Mouse (Mus musculus) intestine, embryonic 16.5 days (tissue): ENCODE data around the gene Ifit3. TPM values are rescaled to one million over a fixed set of nuclear protein-coding genes. Genes with fewer than 3 reads are reported as not detected.
"Not testable (repeated sequence)": the region's sequence is repeated elsewhere in the genome, so short reads cannot be mapped to it uniquely, and the experiment has no call there.

Source experiments
- ATAC-seq: fragments of 200-750 bp; cut with Nextera tagmentation; 2 replicates; pipeline ENCODE4 v1.8.0; 2017; ENCODE audit warnings: moderate TSS enrichment, moderate library complexity
- H3K27ac ChIP-seq: fragments of 300-500 bp; sonication (generic); 2 replicates; pipeline ENCODE4 v1.5.1; 2014; ENCODE audit warnings: mild to moderate bottlenecking, low read length
- H3K27me3 ChIP-seq: fragments of 300-500 bp; sonication (generic); replicated peaks from 2 replicates; pipeline ENCODE4 v1.6.1; 2014; ENCODE audit warnings: low read length, control low read depth, mixed read lengths; ENCODE audit not compliant: control insufficient read depth, insufficient read depth
- H3K36me3 ChIP-seq: fragments of 300-500 bp; sonication (generic); 2 replicates; pipeline ENCODE4 v1.6.1; 2014; ENCODE audit warnings: low read length, control low read depth; ENCODE audit not compliant: control insufficient read depth, insufficient read depth
- H3K4me1 ChIP-seq: fragments of 300-500 bp; sonication (generic); 2 replicates; pipeline ENCODE4 v1.6.1; 2014; ENCODE audit warnings: low read length, control low read depth, mixed read lengths; ENCODE audit not compliant: control insufficient read depth, insufficient read depth
- H3K4me2 ChIP-seq: fragments of 300-500 bp; sonication (generic); 2 replicates; pipeline ENCODE4 v1.6.1; 2014; ENCODE audit warnings: low read depth, low read length, control low read depth
- H3K4me3 ChIP-seq: fragments of 300-500 bp; sonication (generic); 2 replicates; pipeline ENCODE4 v1.5.1; 2014; ENCODE audit warnings: mild to moderate bottlenecking, low read length
- H3K9ac ChIP-seq: fragments of 300-500 bp; sonication (generic); 2 replicates; pipeline ENCODE4 v1.6.1; 2014; ENCODE audit warnings: low read depth, low read length
- H3K9me3 ChIP-seq: fragments of 300-500 bp; sonication (generic); 2 replicates; pipeline ENCODE4 v1.6.1; 2016; ENCODE audit warnings: low read length, control low read depth; ENCODE audit not compliant: control insufficient read depth
- WGBS: fragments of 180-500 bp; shearing (Covaris S2); extraction: QIAGEN DNeasy Blood & Tissue Kit; methylation state at CpG from one replicate; pipeline ENCODE4 v1.1.7; 2014; 5-methylcytosine and 5-hydroxymethylcytosine counted together
- polyA plus RNA-seq: library from polyadenylated mRNA; unstranded; fragments of >200 nt; fragmentation: Nextera tagmentation; extraction: Ambion mirVana; gene quantifications from 2 replicates; pipeline ENCODE4 v1.2.1, GENCODE M21; 2015

Ifit3 gene
- polyA plus RNA-seq, 1 experiment from 2014 or later = 0.70 TPM

GRCm38 (mm10) chr19:34582696-34583095, 635 bp upstream of the Ifit3 start:
- H3K4me1 ChIP-seq, H3K27ac ChIP-seq, ATAC-seq, H3K4me3 ChIP-seq, H3K9ac ChIP-seq, H3K27me3 ChIP-seq, H3K4me2 ChIP-seq, H3K9me3 ChIP-seq, H3K36me3 ChIP-seq: not testable (repeated sequence)
- WGBS = 93% methylated on average over 2 of the region's 2 CpGs

- 63% methylated on average over 5 of the region's 5 CpGs for WGBS
- not testable (repeated sequence) for H3K27me3 ChIP-seq
Measured at GRCm38 (mm10) chr19:34585740-34586458, 2.6 kb downstream of the Ifit3 start.

GRCm38 (mm10) chr19:34587898-34588692, 4.8 kb downstream of the Ifit3 start:
- not testable (repeated sequence) for ATAC-seq, H3K27me3 ChIP-seq, H3K4me2 ChIP-seq, H3K9me3 ChIP-seq, H3K4me1 ChIP-seq, H3K27ac ChIP-seq, H3K4me3 ChIP-seq, H3K9ac ChIP-seq, H3K36me3 ChIP-seq
- WGBS = 70% methylated on average over 6 of the region's 12 CpGs

More at GRCm38 (mm10) chr19:34585740-34586458, 2.6 kb downstream of the Ifit3 start:
- not testable (repeated sequence) for H3K27ac ChIP-seq, H3K4me3 ChIP-seq, H3K36me3 ChIP-seq, H3K4me1 ChIP-seq, H3K9ac ChIP-seq, H3K9me3 ChIP-seq, H3K4me2 ChIP-seq
- ATAC-seq = peak; percentile 60

GRCm38 (mm10) chr19:34588959-34589358, 5.6 kb downstream of the Ifit3 start:
- H3K9me3 ChIP-seq = no peaks in the 10 kb centered on the region
- H3K27me3 ChIP-seq = no peaks in the 10 kb centered on the region
- H3K4me1 ChIP-seq = no peaks in the 10 kb centered on the region
- no peak overlapping the region for H3K4me3 ChIP-seq
- H3K4me2 ChIP-seq = no peak overlapping the region
- no peak overlapping the region for H3K9ac ChIP-seq
- no peak for ATAC-seq
- no peaks in the 10 kb centered on the region for H3K36me3 ChIP-seq
- no peak overlapping the region for H3K27ac ChIP-seq

GRCm38 (mm10) chr19:34593456-34593855, 10.1 kb downstream of the Ifit3 start:
- no peaks in the 10 kb centered on the region for H3K9me3 ChIP-seq
- no peak overlapping the region for H3K9ac ChIP-seq
- no peak overlapping the region for H3K27ac ChIP-seq
- no peak overlapping the region for H3K4me3 ChIP-seq
- no peak for ATAC-seq
- no peak overlapping the region for H3K4me2 ChIP-seq
- H3K4me1 ChIP-seq = no peaks in the 10 kb centered on the region
- no peaks in the 10 kb centered on the region for H3K36me3 ChIP-seq
- no peaks in the 10 kb centered on the region for H3K27me3 ChIP-seq
- 89% methylated on average over 2 of the region's 2 CpGs for WGBS

GRCm38 (mm10) chr19:34594523-34594922, 11.2 kb downstream of the Ifit3 start:
- H3K4me3 ChIP-seq, H3K9ac ChIP-seq, H3K4me1 ChIP-seq, ATAC-seq, H3K27me3 ChIP-seq, H3K27ac ChIP-seq, H3K36me3 ChIP-seq, H3K4me2 ChIP-seq, H3K9me3 ChIP-seq: not testable (repeated sequence)
- WGBS = 84% methylated on average over 3 of the region's 3 CpGs

- Histone ChIP-seq H3K27me3 (no peaks in the 10 kb centered on the region), H3K9ac (no peak overlapping the region), H3K4me3 (no peak overlapping the region), H3K4me2 (no peak overlapping the region), H3K4me1 (no peaks in the 10 kb centered on the region), H3K36me3 (no peaks in the 10 kb centered on the region), H3K27ac (no peak overlapping the region), H3K9me3 (no peaks in the 10 kb centered on the region)
- ATAC-seq = no peak
Measured at GRCm38 (mm10) chr19:34596811-34597210, 13.5 kb downstream of the Ifit3 start.

GRCm38 (mm10) chr19:34598341-34598740, 15.0 kb downstream of the Ifit3 start:
- Histone ChIP-seq H3K9ac (no peak overlapping the region), H3K36me3 (no peaks in the 10 kb centered on the region), H3K4me2 (no peak overlapping the region), H3K27me3 (no peaks in the 10 kb centered on the region), H3K9me3 (no peaks in the 10 kb centered on the region), H3K4me1 (no peaks in the 10 kb centered on the region), H3K27ac (no peak overlapping the region), H3K4me3 (no peak overlapping the region)
- 76% methylated on average over 2 of the region's 2 CpGs for WGBS
- no peak for ATAC-seq

- ATAC-seq = peak; percentile 72
Measured at GRCm38 (mm10) chr19:34599250-34599649, 15.9 kb downstream of the Ifit3 start.

More at GRCm38 (mm10) chr19:34599250-34599649, 15.9 kb downstream of the Ifit3 start:
- not testable (repeated sequence) for H3K9ac ChIP-seq, H3K4me3 ChIP-seq, H3K4me1 ChIP-seq, H3K27ac ChIP-seq, H3K9me3 ChIP-seq, H3K27me3 ChIP-seq, H3K4me2 ChIP-seq, H3K36me3 ChIP-seq
